ENCODE assay signal across 9 mouse cellular contexts in genomic region chr5:146983216-146983615, GRCm38 (mm10). TPM values are rescaled to one million over a fixed set of nuclear protein-coding genes. Genes with fewer than 3 reads are reported as not detected.
DNase-seq lines count a peak whose midpoint lies in the region; ATAC-seq and TF ChIP-seq lines count a peak whose summit lies in the region.
"Had no signal": no experiment of that assay in that cellular context is flagged by ENCODE, and none has a peak within 500 bp of the region (broad histone marks: within the 10 kb centered on the region; RNA-seq: fewer than 3 reads in every experiment).

No protein-coding gene starts in this region.

- H3K9me3 ChIP-seq in embryonic facial prominence, embryonic 11.5 days (replicated peaks; ENCODE audit: control insufficient read depth, low read length), result no peaks in the 10 kb centered on the region
- no peaks in the 10 kb centered on the region for H3K9me3 ChIP-seq in hindbrain, embryonic 12.5 days (replicated peaks)
- no peaks in the 10 kb centered on the region for H3K9me3 ChIP-seq in limb, embryonic 11.5 days (ENCODE audit: control insufficient read depth, low read length)
- H3K9me3 ChIP-seq: embryonic facial prominence, embryonic 13.5 days had no signal

- TF ChIP-seq POLR2A in testis, adult 2 months (IDR thresholded peaks at IDR 0.05; ENCODE audit: control insufficient read depth, low read depth, low read length), result no peak

- no peak overlapping the region for H3K27ac ChIP-seq in layer of hippocampus, adult 2 months
- no peak overlapping the region for H3K27ac ChIP-seq in embryonic facial prominence, embryonic 11.5 days (replicated peaks; ENCODE audit: low read depth, low read length)
- no peak overlapping the region for H3K27ac ChIP-seq in hindbrain, embryonic 12.5 days
- no peak overlapping the region for H3K27ac ChIP-seq in limb, embryonic 11.5 days (replicated peaks; ENCODE audit: low read depth, low read length)
- H3K27ac ChIP-seq in testis, adult 2 months (ENCODE audit: control insufficient read depth, insufficient read depth, low read depth, low read length), result no peak overlapping the region
- H3K27ac ChIP-seq: embryonic facial prominence, embryonic 13.5 days had no signal

- no peak for ATAC-seq in embryonic facial prominence, embryonic 11.5 days (replicated peaks; ENCODE audit: insufficient number of reproducible peaks, low FRiP score, low TSS enrichment, low read depth)
- ATAC-seq in hindbrain, embryonic 12.5 days (ENCODE audit: low FRiP score), result 0 out of 2 replicates have a peak, but pooled peaks have one; percentile 43
- peak; percentile 63; the same call in 1 of the 2 replicates for ATAC-seq in limb, embryonic 11.5 days (ENCODE audit: insufficient number of reproducible peaks, low FRiP score, low TSS enrichment, low read depth)

- no peak overlapping the region for H3K9ac ChIP-seq in embryonic facial prominence, embryonic 11.5 days (replicated peaks; ENCODE audit: low read length)
- H3K9ac ChIP-seq in hindbrain, embryonic 12.5 days, result no peak overlapping the region
- no peak overlapping the region for H3K9ac ChIP-seq in limb, embryonic 11.5 days (ENCODE audit: low read length)
- H3K9ac ChIP-seq: embryonic facial prominence, embryonic 13.5 days had no signal

- WGBS in embryonic facial prominence, embryonic 11.5 days, result 14% methylated on average over 8 of the region's 8 CpGs
- 9% methylated on average over 8 of the region's 8 CpGs for WGBS in hindbrain, embryonic 12.5 days
- WGBS in limb, embryonic 11.5 days, result 9% methylated on average over 8 of the region's 8 CpGs

- no peak overlapping the region for H3K4me2 ChIP-seq in embryonic facial prominence, embryonic 11.5 days (ENCODE audit: low read depth, low read length)
- no peak overlapping the region for H3K4me2 ChIP-seq in hindbrain, embryonic 12.5 days (replicated peaks)
- H3K4me2 ChIP-seq in limb, embryonic 11.5 days (ENCODE audit: low read depth, severe bottlenecking), result no peak overlapping the region
- H3K4me2 ChIP-seq: embryonic facial prominence, embryonic 13.5 days had no signal

- no peak overlapping the region for H3K4me3 ChIP-seq in layer of hippocampus, adult 2 months
- no peak overlapping the region for H3K4me3 ChIP-seq in embryonic facial prominence, embryonic 11.5 days (ENCODE audit: low read depth, low read length)
- no peak overlapping the region for H3K4me3 ChIP-seq in hindbrain, embryonic 12.5 days
- no peak overlapping the region for H3K4me3 ChIP-seq in limb, embryonic 11.5 days (ENCODE audit: low read depth, low read length)
- no peak overlapping the region for H3K4me3 ChIP-seq in testis, adult 2 months (ENCODE audit: control insufficient read depth, low read depth, low read length)
- H3K4me3 ChIP-seq: embryonic facial prominence, embryonic 13.5 days had no signal

- no peaks in the 10 kb centered on the region for H3K36me3 ChIP-seq in embryonic facial prominence, embryonic 11.5 days (replicated peaks; ENCODE audit: control insufficient read depth, insufficient read depth, low read depth, low read length)
- no peaks in the 10 kb centered on the region for H3K36me3 ChIP-seq in hindbrain, embryonic 12.5 days
- no peaks in the 10 kb centered on the region for H3K36me3 ChIP-seq in limb, embryonic 11.5 days (ENCODE audit: control insufficient read depth, insufficient read depth, low read length)
- H3K36me3 ChIP-seq in testis, adult 2 months (ENCODE audit: control insufficient read depth, insufficient read depth, low read length), result no peaks in the 10 kb centered on the region
- H3K36me3 ChIP-seq: embryonic facial prominence, embryonic 13.5 days had no signal

- peak; percentile 34 to 66 for DNase-seq in layer of hippocampus, adult 2 months (ENCODE audit: low spot score in 2 of 2)
- no peak for DNase-seq in layer of hippocampus, adult 9-11 months
- DNase-seq in adrenal gland, postnatal 25 days, result peak; percentile 59
- peak; percentile 79 for DNase-seq in embryonic facial prominence, embryonic 11.5 days (ENCODE audit: low spot score)
- DNase-seq in limb, embryonic 11.5 days (ENCODE audit: low spot score), result peak; percentile 86
- peak; percentile 70 for DNase-seq in naive thymus-derived CD4-positive, alpha-beta T cell, adult 2 months (ENCODE audit: low read depth)

- H3K4me1 ChIP-seq in embryonic facial prominence, embryonic 11.5 days (ENCODE audit: control insufficient read depth, insufficient read depth, low read length), result no peaks in the 10 kb centered on the region
- peaks cover 4% of the 10 kb centered on the region; the same call in 1 of the 2 replicates for H3K4me1 ChIP-seq in hindbrain, embryonic 12.5 days
- no peaks in the 10 kb centered on the region for H3K4me1 ChIP-seq in limb, embryonic 11.5 days (ENCODE audit: control insufficient read depth, insufficient read depth, low read length)
- H3K4me1 ChIP-seq in testis, adult 2 months (ENCODE audit: control insufficient read depth, insufficient read depth, low read length), result peaks cover 10% of the 10 kb centered on the region
- H3K4me1 ChIP-seq: embryonic facial prominence, embryonic 13.5 days had no signal

- peaks cover 6% of the 10 kb centered on the region; the same call in 1 of the 2 replicates for H3K27me3 ChIP-seq in embryonic facial prominence, embryonic 11.5 days (ENCODE audit: control insufficient read depth, insufficient read depth, low read length)
- H3K27me3 ChIP-seq in hindbrain, embryonic 12.5 days, result peaks cover 31% of the 10 kb centered on the region
- H3K27me3 ChIP-seq in limb, embryonic 11.5 days (ENCODE audit: control insufficient read depth, insufficient read depth, low read length), result no peaks in the 10 kb centered on the region
- no peaks in the 10 kb centered on the region for H3K27me3 ChIP-seq in testis, adult 2 months (ENCODE audit: control insufficient read depth, insufficient read depth, low read length)

- TF ChIP-seq CTCF in layer of hippocampus, adult 2 months (conservative IDR thresholded peaks at IDR 0.05), result peak; percentile 94
- peak; percentile 91 for TF ChIP-seq CTCF in testis, adult 2 months (IDR thresholded peaks at IDR 0.05; ENCODE audit: control insufficient read depth, insufficient read depth, insufficient replicate concordance, low read depth, low read length)

RNA-seq across cellular contexts. Expression of gene Mtif3, which starts 19.6 kb away (rescaled TPM):
- total RNA-seq in layer of hippocampus, adult 2 months (2021), result 10 to 100 TPM; 20.1 to 20.3 TPM
- 30.4 and 40.9 TPM in 2 replicates for total RNA-seq in adrenal gland, postnatal 25 days (2021)
- 25.9 and 28.5 TPM in 2 replicates for polyA plus RNA-seq in embryonic facial prominence, embryonic 11.5 days (2014; fragmentation: Nextera tagmentation; extraction: Ambion mirVana)
- polyA plus RNA-seq in hindbrain, embryonic 12.5 days (2016; fragmentation: Nextera tagmentation; extraction: Ambion mirVana), result 23.5 and 24.6 TPM in 2 replicates
- 23.4 and 25.8 TPM in 2 replicates for polyA plus RNA-seq in limb, embryonic 11.5 days (2014; fragmentation: Nextera tagmentation; extraction: Ambion mirVana)
- polyA plus RNA-seq in testis, adult 2 months (2012; rRNA removed), result 10.3 and 11.2 TPM in 2 replicates

RNA-seq across cellular contexts. Expression of gene Gtf3a, which starts 34.8 kb away (rescaled TPM):
- 10 to 100 TPM; 23.3 to 24.7 TPM for total RNA-seq in layer of hippocampus, adult 2 months (2021)
- 34.9 and 36.1 TPM in 2 replicates for total RNA-seq in adrenal gland, postnatal 25 days (2021)
- 120 and 126 TPM in 2 replicates for polyA plus RNA-seq in embryonic facial prominence, embryonic 11.5 days (2014; fragmentation: Nextera tagmentation; extraction: Ambion mirVana)
- 89.1 and 97.1 TPM in 2 replicates for polyA plus RNA-seq in hindbrain, embryonic 12.5 days (2016; fragmentation: Nextera tagmentation; extraction: Ambion mirVana)
- polyA plus RNA-seq in limb, embryonic 11.5 days (2014; fragmentation: Nextera tagmentation; extraction: Ambion mirVana), result 121 and 122 TPM in 2 replicates
- 9.5 and 12.1 TPM in 2 replicates for polyA plus RNA-seq in testis, adult 2 months (2012; rRNA removed)
